Mouse (Mus musculus): ENCODE results near the gene Rrbp1. TPM values are rescaled to one million over a fixed set of nuclear protein-coding genes. Genes with fewer than 3 reads are reported as not detected.

The Rrbp1 gene
- polyA plus RNA-seq, 1 experiment from 2014 or later, result 49.7 TPM

DNA sequence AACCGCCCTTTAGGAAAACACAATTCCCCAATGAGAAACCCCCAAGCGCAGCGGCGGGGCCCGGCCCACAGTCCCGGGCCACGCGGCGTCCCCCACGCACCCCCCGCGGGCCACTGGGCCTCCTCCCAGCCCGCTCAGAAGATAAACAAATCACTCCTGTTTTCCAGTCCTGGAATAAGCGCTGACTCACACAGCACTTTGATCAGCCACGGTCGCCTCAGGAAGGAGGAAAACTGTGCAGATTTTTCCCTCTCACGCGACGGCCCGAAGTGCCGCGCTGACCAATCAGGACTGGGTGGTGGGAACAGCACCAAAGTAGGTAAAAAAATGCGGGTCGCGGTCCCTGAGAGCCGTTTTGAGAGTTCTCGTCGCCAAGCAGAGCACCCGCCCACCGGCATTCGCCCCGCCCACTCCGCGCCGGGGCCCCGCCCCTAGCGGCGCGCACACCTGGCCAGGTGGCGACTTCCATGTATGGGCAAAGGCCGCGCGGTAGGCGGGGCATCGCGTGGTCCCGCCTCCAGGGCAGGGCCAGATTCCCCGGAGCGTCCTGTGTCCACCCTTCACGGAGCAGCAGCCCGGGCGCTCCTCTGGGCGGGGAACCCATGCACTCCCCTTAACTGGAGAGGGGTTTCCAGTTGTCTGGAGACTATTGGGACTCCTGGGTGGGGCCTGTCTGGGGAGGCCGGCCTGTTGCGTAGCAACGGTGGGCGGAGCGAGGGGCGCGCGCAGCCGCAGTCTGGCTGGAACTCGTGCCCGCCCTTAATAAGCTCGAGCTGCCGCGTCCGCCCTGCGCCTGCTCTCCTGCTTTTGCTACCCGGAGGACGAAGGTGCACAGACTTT is 96.1 kb downstream of the Rrbp1 start, which contains the start of gene Dstn:
Gene Dstn (plus strand): TSS at position 561 of the 840 bp plus-strand sequence.
- Histone ChIP-seq H3K4me3 (replicated peaks) (peak within 1 kb of the TSS; percentile 84), H3K27me3 (0 out of 2 replicates have a peak, but pooled peaks cover 5% of the 10 kb centered on the region), H3K9ac (peak within 1 kb of the TSS; percentile 89), H3K9me3 (replicated peaks) (no peaks in the 10 kb centered on the region), H3K27ac (peak within 1 kb of the TSS; percentile 98), H3K4me1 (replicated peaks) (peaks cover 76% of the 10 kb centered on the region), H3K4me2 (peak within 1 kb of the TSS; percentile 93), H3K36me3 (no peaks in the 10 kb centered on the region)
- DNase-seq, result peak; percentile 95
- under 1% methylated on average over 71 of the region's 71 CpGs for WGBS (ENCODE audit: insufficient replicate concordance)
- ATAC-seq (ENCODE audit: low read depth), result peak; percentile 86

DNA sequence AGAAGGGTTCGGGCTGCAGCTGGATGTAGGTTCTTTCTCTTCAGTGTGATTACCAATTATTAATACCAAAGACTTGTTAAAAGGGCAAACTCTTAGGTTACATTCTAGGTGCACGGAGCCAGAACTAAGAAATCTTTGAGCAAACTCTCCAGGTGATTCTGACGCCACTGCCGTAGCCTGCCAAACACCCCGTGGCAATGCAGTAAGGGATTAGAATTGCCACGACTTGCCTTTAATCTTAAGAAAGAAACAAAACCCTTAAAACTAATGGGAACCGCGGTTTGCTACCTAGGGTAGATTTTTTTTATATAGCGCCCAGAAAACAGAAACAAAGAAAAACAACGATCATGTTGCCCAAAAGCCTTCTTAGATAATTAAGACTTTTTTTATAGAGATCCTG is 96.8 kb downstream of the Rrbp1 start:
- H3K27ac ChIP-seq, result peak overlapping the region; percentile 98
- H3K9me3 ChIP-seq (replicated peaks), result no peaks in the 10 kb centered on the region
- ATAC-seq (ENCODE audit: low read depth), result no peak
- H3K9ac ChIP-seq, result peak overlapping the region; percentile 89
- peaks cover 68% of the 10 kb centered on the region for H3K4me1 ChIP-seq (replicated peaks)
- H3K36me3 ChIP-seq, result no peaks in the 10 kb centered on the region
- H3K4me2 ChIP-seq, result peak overlapping the region; percentile 93
- 11% methylated on average over 10 of the region's 10 CpGs for WGBS (ENCODE audit: insufficient replicate concordance)
- DNase-seq, result no peak
- 0 out of 2 replicates have a peak, but pooled peaks cover 5% of the 10 kb centered on the region for H3K27me3 ChIP-seq
- H3K4me3 ChIP-seq (replicated peaks), result peak overlapping the region; percentile 84

DNA sequence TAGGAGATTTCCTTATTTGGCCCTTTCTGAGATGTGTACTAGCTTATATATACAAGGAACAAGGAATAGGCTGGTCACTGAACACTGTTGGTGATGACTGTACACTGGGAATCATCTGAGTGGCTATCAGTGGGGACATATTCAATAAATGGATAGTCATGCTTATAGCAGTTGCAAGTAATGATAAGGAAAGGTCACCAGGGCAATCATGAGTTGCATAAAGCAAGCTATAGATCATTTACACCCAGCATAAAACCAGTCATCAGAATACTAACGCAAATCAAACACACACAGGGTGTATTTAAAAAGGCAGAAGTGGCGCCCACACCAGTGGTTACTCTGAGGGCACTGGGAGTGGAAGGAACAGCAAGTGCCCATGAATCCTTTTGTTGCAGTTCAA is 98.9 kb downstream of the Rrbp1 start:
- peak overlapping the region; percentile 8; the same call in 1 of the 2 replicates for H3K4me2 ChIP-seq
- no peaks in the 10 kb centered on the region for H3K9me3 ChIP-seq (replicated peaks)
- DNase-seq (no peak), ATAC-seq (ENCODE audit: low read depth) (no peak)
- H3K27ac ChIP-seq, result peak overlapping the region; percentile 20
- no peak overlapping the region for H3K4me3 ChIP-seq (replicated peaks)
- peaks cover 48% of the 10 kb centered on the region for H3K4me1 ChIP-seq (replicated peaks)
- H3K27me3 ChIP-seq, result 0 out of 2 replicates have a peak, but pooled peaks cover 5% of the 10 kb centered on the region
- no peaks in the 10 kb centered on the region for H3K36me3 ChIP-seq
- 63% methylated on average over 2 of the region's 2 CpGs for whole genome bisulfite sequencing (ENCODE audit: insufficient replicate concordance)
- H3K9ac ChIP-seq, result no peak overlapping the region

DNA sequence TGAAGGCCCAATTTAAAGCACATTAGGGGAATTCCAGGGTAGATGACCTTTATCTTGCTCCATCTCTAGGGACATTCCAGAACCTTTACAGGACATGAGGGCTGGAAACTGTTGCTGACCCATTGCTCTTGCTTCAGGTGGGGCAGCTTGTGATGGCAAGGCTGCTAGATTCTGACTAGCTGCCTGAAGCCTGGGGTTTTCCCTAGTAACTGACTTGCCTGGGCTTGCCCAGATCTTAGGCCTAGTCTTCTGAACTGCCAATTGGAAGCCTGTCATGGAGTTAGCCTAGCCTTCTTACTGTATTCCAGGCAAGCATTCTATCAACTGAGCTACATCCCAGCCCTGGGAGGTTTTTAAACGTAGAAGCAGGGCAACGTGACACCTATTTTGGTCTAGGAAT is 101.8 kb downstream of the Rrbp1 start:
- H3K4me1 ChIP-seq (replicated peaks), result peaks cover 33% of the 10 kb centered on the region
- 58% methylated on average over 2 of the region's 2 CpGs for WGBS (ENCODE audit: insufficient replicate concordance)
- no peak for ATAC-seq (ENCODE audit: low read depth)
- H3K9me3 ChIP-seq (replicated peaks), result no peaks in the 10 kb centered on the region
- no peak for DNase-seq
- H3K9ac ChIP-seq, result no peak overlapping the region
- H3K4me2 ChIP-seq, result no peak overlapping the region
- H3K27me3 ChIP-seq, result 0 out of 2 replicates have a peak, but pooled peaks cover 5% of the 10 kb centered on the region
- H3K27ac ChIP-seq, result no peak overlapping the region
- no peaks in the 10 kb centered on the region for H3K36me3 ChIP-seq
- H3K4me3 ChIP-seq (replicated peaks), result no peak overlapping the region

DNA sequence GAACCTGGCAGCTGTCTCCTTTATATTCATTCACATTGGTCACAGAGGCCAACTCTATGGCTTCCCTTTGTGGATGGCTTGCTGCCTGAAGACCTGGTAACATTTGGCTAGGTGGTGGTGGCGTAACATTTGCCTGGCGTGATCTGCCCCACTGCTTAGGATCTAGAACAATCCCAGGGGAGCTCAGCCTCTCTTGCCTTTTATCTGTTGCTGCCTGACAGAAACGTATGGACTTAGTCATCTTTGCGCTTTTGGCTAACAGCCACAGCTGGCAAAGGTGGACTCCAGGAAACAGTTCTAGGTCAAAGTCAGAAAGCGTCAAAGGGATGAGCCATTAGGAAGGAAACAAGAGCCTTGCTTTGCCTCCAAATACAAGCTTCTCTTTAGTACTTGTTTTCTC is 106.2 kb downstream of the Rrbp1 start:
- Histone ChIP-seq H3K27me3 (no peaks in the 10 kb centered on the region), H3K4me2 (no peak overlapping the region), H3K9me3 (replicated peaks) (no peaks in the 10 kb centered on the region), H3K9ac (no peak overlapping the region), H3K4me1 (replicated peaks) (peaks cover 10% of the 10 kb centered on the region), H3K36me3 (no peaks in the 10 kb centered on the region), H3K4me3 (replicated peaks) (no peak overlapping the region), H3K27ac (no peak overlapping the region)
- WGBS (ENCODE audit: insufficient replicate concordance), result 62% methylated on average over 5 of the region's 5 CpGs
- DNase-seq (no peak), ATAC-seq (ENCODE audit: low read depth) (no peak)

DNA sequence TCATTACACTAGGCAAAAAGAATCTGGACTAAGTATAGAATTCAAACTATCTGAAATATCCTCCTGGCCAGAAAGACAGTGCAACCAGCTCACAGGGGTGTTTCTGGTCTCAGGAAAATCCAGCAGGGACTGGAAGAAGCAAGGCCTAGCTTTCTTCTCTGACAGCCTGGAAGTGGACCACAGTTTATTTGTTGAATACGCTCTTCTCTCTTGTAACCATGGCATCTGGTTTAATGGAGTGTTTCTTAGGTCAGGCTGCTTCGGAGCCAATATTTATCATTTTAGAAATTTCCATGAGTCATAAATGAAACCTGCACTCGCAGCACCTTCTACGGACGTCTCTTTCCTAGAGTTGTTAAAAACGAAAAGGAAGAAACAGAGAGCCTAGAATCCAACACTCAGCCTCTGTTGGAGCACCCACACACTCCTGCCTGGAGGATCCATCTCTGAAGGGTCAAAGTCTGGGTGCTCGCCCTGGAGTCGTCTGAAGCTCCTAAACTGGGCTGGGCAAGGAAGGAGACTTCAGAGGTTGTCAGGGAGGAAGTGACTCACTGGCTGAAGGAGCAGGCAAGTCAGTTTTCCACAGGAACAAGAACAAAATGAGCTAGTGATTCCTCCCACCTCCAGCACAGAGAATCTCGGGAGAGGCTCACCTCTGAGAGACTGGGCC is 107.6 kb downstream of the Rrbp1 start:
- Histone ChIP-seq H3K4me2 (no peak overlapping the region), H3K9me3 (replicated peaks) (no peaks in the 10 kb centered on the region), H3K27ac (no peak overlapping the region), H3K27me3 (no peaks in the 10 kb centered on the region), H3K4me1 (replicated peaks) (peaks cover 17% of the 10 kb centered on the region), H3K4me3 (replicated peaks) (no peak overlapping the region), H3K9ac (no peak overlapping the region), H3K36me3 (no peaks in the 10 kb centered on the region)
- ATAC-seq (ENCODE audit: low read depth) (no peak), DNase-seq (no peak)
- WGBS (ENCODE audit: insufficient replicate concordance), result 55% methylated on average over 9 of the region's 9 CpGs

DNA sequence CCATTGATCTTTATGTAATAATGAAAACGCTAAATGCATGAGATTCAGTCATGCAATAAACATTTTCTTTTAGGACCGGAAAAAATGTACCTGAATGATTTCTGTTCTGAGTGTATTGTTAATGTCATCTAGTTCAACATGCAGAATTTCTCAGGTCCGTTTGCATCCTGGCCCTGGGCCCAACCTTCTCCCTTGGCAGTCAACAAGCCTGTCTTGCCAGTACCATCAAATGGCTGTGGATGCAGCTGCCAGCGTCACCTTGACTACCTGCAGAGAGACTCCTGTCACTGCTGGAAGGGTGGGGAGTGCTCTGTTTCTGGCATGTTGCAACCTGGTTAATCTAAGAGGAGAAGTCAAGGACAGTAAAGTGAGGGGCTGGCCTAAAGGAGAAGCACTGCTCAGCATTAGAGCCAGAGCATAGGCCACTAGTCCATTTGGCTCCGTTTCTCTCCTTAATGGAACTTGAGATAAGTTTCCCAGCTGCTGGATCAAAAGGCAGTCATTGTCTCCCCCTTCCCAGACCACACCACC is 110.2 kb downstream of the Rrbp1 start:
- no peak overlapping the region for H3K9ac ChIP-seq
- no peak overlapping the region for H3K4me3 ChIP-seq (replicated peaks)
- DNase-seq (no peak), ATAC-seq (ENCODE audit: low read depth) (no peak)
- 68% methylated on average over 5 of the region's 5 CpGs for WGBS (ENCODE audit: insufficient replicate concordance)
- no peak overlapping the region for H3K4me2 ChIP-seq
- H3K27me3 ChIP-seq, result no peaks in the 10 kb centered on the region
- peaks cover 17% of the 10 kb centered on the region for H3K4me1 ChIP-seq (replicated peaks)
- H3K9me3 ChIP-seq (replicated peaks), result no peaks in the 10 kb centered on the region
- no peak overlapping the region for H3K27ac ChIP-seq
- H3K36me3 ChIP-seq, result no peaks in the 10 kb centered on the region

DNA sequence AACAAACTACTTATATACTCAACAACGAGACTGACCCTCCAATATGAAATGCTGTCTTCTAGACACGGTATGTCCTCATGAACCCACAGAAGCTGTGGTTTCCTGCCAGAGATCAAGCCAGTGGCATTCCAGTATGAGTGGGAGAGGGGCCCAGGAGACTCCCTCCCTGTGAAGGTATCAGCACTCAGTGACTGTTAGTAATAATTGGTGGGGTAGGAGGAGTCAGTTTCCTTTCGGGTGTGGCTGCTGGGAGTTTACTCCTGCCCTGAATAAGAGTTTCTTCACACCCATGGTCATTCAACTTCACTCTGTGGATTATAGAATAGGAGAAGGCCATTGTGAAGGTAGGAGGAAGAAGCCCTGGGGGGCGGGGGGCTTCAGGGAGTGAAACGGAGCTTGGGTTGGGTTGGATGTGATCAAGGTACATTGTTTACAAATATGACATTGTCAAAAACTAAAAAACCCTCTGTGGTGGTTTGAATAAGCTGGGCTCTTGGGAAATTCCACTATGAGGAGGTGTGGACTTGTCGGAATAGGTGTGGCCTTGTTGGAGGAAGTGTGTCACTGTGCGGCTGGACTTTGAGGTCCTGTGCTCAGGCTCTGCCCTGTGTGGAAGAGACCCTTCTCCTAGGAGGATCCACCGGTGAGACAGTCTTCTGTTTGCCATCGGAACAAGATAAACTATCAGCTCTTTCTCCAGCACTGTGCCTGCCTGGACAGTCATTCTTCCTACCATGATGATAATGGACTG is 111.4 kb downstream of the Rrbp1 start:
- 53% methylated on average over 9 of the region's 9 CpGs for WGBS (ENCODE audit: insufficient replicate concordance)
- ATAC-seq (ENCODE audit: low read depth), result peak; percentile 53
- no peak overlapping the region for H3K9ac ChIP-seq

More for the DNA sequence above, 111.4 kb downstream of the Rrbp1 start:
- no peak overlapping the region for H3K4me2 ChIP-seq
- H3K9me3 ChIP-seq (replicated peaks), result no peaks in the 10 kb centered on the region
- DNase-seq, result no peak
- H3K36me3 ChIP-seq, result no peaks in the 10 kb centered on the region
- no peaks in the 10 kb centered on the region for H3K27me3 ChIP-seq
- no peak overlapping the region for H3K4me3 ChIP-seq (replicated peaks)
- peaks cover 13% of the 10 kb centered on the region for H3K4me1 ChIP-seq (replicated peaks)
- no peak overlapping the region for H3K27ac ChIP-seq

Other genes starting within 250 kb of the Rrbp1 start
- 0.16 and 0.20 TPM in 2 replicates for gene Bfsp1, start 148.1 kb downstream of the Rrbp1 start, polyA plus RNA-seq (2015; fragmentation: Nextera tagmentation; extraction: Ambion mirVana)
- gene Dstn, start 95.9 kb downstream of the Rrbp1 start, polyA plus RNA-seq (2015; fragmentation: Nextera tagmentation; extraction: Ambion mirVana), result 138 and 162 TPM in 2 replicates
- not detected in 2 replicates for gene Banf2, start 21.8 kb upstream of the Rrbp1 start, polyA plus RNA-seq (2015; fragmentation: Nextera tagmentation; extraction: Ambion mirVana)

All from liver, embryonic 13.5 days (tissue).